Mouse (Mus musculus) c-Kit-negative CD71-positive TER-119-positive erythroid progenitor cells, embryonic 14.5 days (primary cell): ENCODE measurements at regions not wholly inside any gene's neighbourhood (a gene's known extent, or its start where the extent isn't known, plus 50 kb on each side); places are given as distances from the start of the nearest gene placed in this dataset.

Source experiments
- DNase-seq: peaks from one replicate; pipeline ENCODE4 v3.0.0-alpha.2; 2013; ENCODE audit warnings: low read depth, low spot score

GRCm38 (mm10) chr1:35715931-35716330 lies 352.3 kb upstream of the Hs6st1 start:
- DNase-seq, result no peak

- DNase-seq, result no peak
Observed at GRCm38 (mm10) chr1:35717166-35717565, 351.0 kb upstream of the Hs6st1 start.

- DNase-seq, result no peak
Observed at GRCm38 (mm10) chr1:35717659-35718058, 350.5 kb upstream of the Hs6st1 start.

- DNase-seq, result no peak
Observed at GRCm38 (mm10) chr1:35720063-35720462, 348.1 kb upstream of the Hs6st1 start.

GRCm38 (mm10) chr1:35724366-35724900 lies 343.8 kb upstream of the Hs6st1 start:
- no peak for DNase-seq

GRCm38 (mm10) chr1:35726596-35726995 lies 341.6 kb upstream of the Hs6st1 start:
- DNase-seq, result no peak

GRCm38 (mm10) chr1:35727310-35727990 lies 340.8 kb upstream of the Hs6st1 start:
- no peak for DNase-seq

- DNase-seq, result no peak
Observed at GRCm38 (mm10) chr1:35729785-35730295, 338.4 kb upstream of the Hs6st1 start.

- no peak for DNase-seq
Observed at GRCm38 (mm10) chr1:35730309-35730708, 337.9 kb upstream of the Hs6st1 start.

- DNase-seq, result no peak
Observed at GRCm38 (mm10) chr1:35736247-35736646, 332.0 kb upstream of the Hs6st1 start.

- DNase-seq, result no peak
Observed at GRCm38 (mm10) chr1:35749603-35750002, 318.6 kb upstream of the Hs6st1 start.

GRCm38 (mm10) chr1:35750092-35750521 lies 318.1 kb upstream of the Hs6st1 start:
- DNase-seq, result no peak

GRCm38 (mm10) chr1:35752636-35753035 lies 315.6 kb upstream of the Hs6st1 start:
- no peak for DNase-seq

- DNase-seq, result no peak
Observed at GRCm38 (mm10) chr1:35754170-35754569, 314.0 kb upstream of the Hs6st1 start.

GRCm38 (mm10) chr1:35759010-35759409 lies 309.2 kb upstream of the Hs6st1 start:
- DNase-seq, result no peak

GRCm38 (mm10) chr1:35759600-35759999 lies 308.6 kb upstream of the Hs6st1 start:
- no peak for DNase-seq

GRCm38 (mm10) chr1:35763051-35763450 lies 305.1 kb upstream of the Hs6st1 start:
- no peak for DNase-seq

- DNase-seq, result no peak
Observed at GRCm38 (mm10) chr1:35763456-35763855, 304.7 kb upstream of the Hs6st1 start.

- no peak for DNase-seq
Observed at GRCm38 (mm10) chr1:35764068-35764467, 304.1 kb upstream of the Hs6st1 start.

GRCm38 (mm10) chr1:35765692-35766091 lies 302.5 kb upstream of the Hs6st1 start:
- DNase-seq, result no peak

- DNase-seq, result no peak
Observed at GRCm38 (mm10) chr1:35766271-35766670, 301.9 kb upstream of the Hs6st1 start.

- no peak for DNase-seq
Observed at GRCm38 (mm10) chr1:35772567-35772966, 295.6 kb upstream of the Hs6st1 start.

GRCm38 (mm10) chr1:35774566-35774965 lies 293.6 kb upstream of the Hs6st1 start:
- no peak for DNase-seq
